Mouse (Mus musculus): ENCODE measurements around the gene Gm21860. TPM values are rescaled to one million over a fixed set of nuclear protein-coding genes. Genes with fewer than 3 reads are reported as not detected.
"Not testable (repeated sequence)": the region's sequence is repeated elsewhere in the genome, so short reads cannot be mapped to it uniquely, and the experiment has no call there.

Gm21860 gene
- polyA plus RNA-seq, 1 experiment: not detected

DNA sequence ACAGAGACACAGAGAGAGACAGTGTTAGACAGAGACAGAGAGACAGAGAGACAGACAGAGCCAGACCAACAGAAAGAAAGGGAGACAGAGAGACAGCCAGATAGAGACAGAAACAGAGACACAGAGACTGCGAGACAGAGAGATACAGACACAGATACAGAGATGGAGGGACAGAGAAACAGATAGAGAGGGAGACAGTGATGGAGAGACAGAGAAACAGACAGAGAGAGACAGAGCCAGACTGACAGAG is 16.3 kb downstream of the Gm21860 start:
- TF ChIP-seq CTCF (IDR thresholded peaks at IDR 0.05; ENCODE audit: borderline replicate concordance, insufficient read depth, low read length): no peak
- TF ChIP-seq POLR2A (IDR thresholded peaks at IDR 0.05; ENCODE audit: low read depth, low read length): no peak
- no peaks in the 10 kb centered on the region for H3K4me1 ChIP-seq (ENCODE audit: control insufficient read depth, insufficient read depth, low read length)
- no peak overlapping the region for H3K4me3 ChIP-seq (ENCODE audit: insufficient read depth, low read length)
- H3K27ac ChIP-seq (ENCODE audit: insufficient read depth, low read length): no peak overlapping the region

DNA sequence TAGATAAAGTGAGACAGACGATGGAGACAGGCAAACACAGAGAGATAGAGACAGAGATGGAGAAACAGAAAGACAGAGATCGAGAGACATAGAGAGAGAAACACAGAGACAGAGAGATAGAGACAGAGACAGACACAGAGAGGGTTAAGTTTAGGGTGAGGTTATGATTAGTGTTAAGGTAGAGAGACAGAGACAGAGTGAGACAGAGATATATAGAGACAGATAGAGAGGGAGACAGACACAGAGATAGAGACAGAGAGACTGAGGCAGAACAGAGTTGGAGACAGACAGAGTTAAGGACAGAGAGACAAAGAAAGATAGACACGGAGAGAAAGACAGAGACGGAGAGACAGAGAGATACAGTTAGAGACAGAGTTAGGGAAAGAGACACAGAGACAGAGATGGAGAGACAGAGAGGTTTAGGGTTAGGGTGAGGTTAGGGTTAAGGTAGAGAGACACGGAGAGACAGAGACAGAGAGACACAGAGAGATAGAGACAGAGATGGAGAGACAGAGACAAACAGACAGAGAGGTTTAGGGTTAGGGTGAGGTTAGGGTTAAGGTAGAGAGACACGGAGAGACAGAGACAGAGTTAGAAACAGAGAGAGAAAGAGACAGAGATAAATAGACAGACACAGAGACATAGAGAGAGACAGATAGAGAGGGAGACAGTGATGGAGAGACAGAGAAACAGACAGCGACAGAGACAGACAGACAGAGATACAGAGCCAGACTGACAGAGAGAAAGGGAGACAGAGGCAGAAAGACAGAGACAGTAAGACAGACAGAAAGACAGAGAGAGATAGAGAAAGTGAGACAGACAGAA is 16.8 kb downstream of the Gm21860 start:
- no peak overlapping the region for H3K27ac ChIP-seq (ENCODE audit: insufficient read depth, low read length)
- H3K4me3 ChIP-seq (ENCODE audit: insufficient read depth, low read length): no peak overlapping the region
- TF ChIP-seq CTCF (IDR thresholded peaks at IDR 0.05; ENCODE audit: borderline replicate concordance, insufficient read depth, low read length) (no peak), POLR2A (IDR thresholded peaks at IDR 0.05; ENCODE audit: low read depth, low read length) (no peak)
- no peaks in the 10 kb centered on the region for H3K4me1 ChIP-seq (ENCODE audit: control insufficient read depth, insufficient read depth, low read length)

DNA sequence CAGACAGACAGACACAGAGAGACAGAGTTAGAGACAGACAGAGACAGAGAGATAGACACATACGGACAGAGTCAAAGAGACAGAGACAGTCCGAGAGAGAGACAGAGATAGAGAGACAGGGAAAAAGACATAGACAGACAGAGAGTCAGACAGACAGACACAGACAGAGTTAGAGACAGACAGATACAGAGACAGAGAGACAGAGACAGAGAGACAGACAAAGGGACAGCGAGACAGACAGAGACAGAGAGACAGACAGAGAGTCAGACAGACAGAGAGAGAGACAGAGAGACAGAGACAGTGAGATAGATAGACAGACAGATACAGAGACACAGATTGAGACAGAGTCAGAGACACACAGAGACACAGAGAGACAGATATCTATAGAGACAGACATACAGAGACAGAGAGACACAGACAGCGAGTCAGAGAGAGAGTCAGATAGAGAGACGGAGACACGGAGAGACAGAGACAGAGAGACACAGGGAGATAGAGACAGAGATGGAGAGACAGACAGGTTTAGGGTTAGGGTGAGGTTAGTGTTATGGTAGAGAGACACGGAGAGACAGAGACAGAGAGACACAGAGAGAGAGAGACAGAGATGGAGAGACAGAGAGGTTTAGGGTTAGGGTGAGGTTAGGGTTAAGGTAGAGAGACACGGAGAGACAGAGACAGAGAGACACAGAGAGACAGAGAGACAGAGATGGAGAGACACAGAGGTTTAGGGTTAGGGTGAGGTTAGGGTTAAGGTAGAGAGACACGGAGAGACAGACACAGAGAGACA is 18.2 kb downstream of the Gm21860 start:
- H3K27ac ChIP-seq (ENCODE audit: insufficient read depth, low read length); H3K4me3 ChIP-seq (ENCODE audit: insufficient read depth, low read length); H3K4me1 ChIP-seq (ENCODE audit: control insufficient read depth, insufficient read depth, low read length): not testable (repeated sequence)

DNA sequence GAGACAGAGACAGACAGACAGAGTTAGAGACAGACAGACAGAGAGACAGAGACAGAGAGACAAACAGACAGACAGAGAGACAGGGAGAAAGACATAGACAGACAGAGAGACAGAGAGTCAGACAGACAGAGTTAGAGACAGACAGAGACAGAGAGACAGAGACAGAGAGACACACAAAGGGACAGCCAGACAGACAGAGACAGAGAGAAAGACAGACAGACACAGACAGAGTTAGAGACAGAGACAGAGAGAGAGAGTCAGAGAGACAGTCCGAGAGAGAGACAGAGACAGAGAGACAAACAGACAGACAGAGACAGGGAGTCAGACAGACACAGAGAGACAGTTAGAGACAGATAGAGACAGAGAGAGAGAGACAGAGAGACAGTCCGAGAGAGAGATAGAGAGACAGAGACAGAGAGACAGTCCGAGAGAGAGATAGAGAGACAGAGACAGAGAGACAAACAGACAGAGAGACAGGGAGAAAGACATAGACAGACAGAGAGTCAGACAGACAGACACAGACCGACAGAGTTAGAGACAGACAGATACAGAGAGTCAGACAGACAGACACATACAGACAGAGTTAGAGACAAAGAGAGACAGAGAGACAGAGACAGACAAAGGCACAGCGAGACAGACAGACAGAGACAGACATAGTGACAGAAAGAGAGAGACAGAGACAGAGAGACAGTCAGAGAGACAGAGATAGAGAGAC is 19.3 kb downstream of the Gm21860 start:
- H3K4me1 ChIP-seq (ENCODE audit: control insufficient read depth, insufficient read depth, low read length); H3K4me3 ChIP-seq (ENCODE audit: insufficient read depth, low read length); H3K27ac ChIP-seq (ENCODE audit: insufficient read depth, low read length): not testable (repeated sequence)

DNA sequence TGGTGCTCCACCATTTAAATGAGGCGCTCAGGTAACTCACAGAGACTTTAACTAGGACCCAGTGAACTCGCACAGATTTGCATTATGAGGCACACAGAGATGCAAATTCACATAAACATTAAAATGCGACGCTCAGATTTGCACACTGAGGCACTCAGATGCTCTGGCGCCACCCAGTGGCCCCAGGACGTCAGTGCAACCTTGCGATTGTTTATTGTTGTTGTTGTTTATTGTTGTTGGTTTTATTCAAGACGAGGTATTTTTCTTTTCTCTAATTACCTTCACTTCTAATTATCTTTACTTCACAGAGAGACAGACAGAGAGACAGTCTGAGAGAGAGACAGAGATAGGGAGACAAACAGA is 20.3 kb downstream of the Gm21860 start:
- not testable (repeated sequence) for H3K4me1 ChIP-seq (ENCODE audit: control insufficient read depth, insufficient read depth, low read length); H3K4me3 ChIP-seq (ENCODE audit: insufficient read depth, low read length); H3K27ac ChIP-seq (ENCODE audit: insufficient read depth, low read length)

DNA sequence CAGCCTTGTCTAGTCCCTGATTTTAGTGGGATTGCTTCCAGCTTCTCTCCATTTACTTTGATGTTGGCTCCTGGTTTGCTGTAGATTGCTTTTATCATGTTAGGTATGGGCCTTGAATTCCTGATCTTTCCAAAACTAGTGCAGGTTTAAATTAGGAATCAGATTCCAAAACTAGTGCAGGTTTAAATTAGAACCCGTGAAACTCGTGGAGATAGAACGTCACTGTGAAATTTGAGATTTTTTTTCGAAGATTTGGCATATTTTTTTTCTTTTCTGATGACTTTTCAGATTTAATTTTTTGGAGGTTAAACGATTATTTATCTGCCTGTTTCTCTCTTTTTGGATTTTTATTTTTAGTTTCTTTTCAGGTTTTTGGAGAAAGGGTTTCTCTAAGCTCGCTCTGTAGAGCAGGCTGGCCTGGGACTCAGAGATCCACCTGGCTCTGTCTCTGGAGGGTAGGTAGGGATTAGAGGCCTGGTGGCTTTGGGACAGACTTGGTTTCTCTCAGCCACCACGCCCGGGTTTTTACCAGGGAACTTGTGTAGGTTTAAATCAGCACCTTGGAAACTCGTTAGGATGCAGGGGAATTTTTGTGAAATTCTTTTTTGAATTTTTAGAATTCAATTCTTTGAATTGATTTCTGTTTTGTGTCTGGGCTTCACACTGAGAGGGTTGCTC is 20.8 kb downstream of the Gm21860 start:
- not testable (repeated sequence) for H3K4me3 ChIP-seq (ENCODE audit: insufficient read depth, low read length); H3K4me1 ChIP-seq (ENCODE audit: control insufficient read depth, insufficient read depth, low read length); H3K27ac ChIP-seq (ENCODE audit: insufficient read depth, low read length)

DNA sequence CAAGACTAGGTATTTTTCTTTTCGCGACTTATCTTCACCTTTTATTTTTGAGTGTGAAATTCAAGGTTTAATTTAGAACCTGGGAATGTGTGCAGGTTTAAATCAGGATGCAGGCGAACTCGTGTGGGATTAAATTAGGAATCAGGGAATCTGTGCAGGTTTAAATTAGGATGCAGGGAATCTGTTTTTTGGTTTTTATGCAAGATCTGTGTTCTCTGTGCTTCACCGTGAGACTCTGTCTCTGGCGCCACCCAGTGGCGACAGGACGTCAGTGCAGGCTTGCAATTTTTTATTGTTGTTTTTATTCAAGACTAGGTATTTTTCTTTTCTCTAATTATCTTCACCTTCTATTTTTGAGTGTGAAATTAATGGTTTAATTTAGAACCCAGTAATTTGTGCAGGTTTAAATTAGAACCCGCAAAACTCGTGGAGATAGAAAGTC is 22.5 kb downstream of the Gm21860 start:
- not testable (repeated sequence) for H3K27ac ChIP-seq (ENCODE audit: insufficient read depth, low read length); H3K4me1 ChIP-seq (ENCODE audit: control insufficient read depth, insufficient read depth, low read length)

DNA sequence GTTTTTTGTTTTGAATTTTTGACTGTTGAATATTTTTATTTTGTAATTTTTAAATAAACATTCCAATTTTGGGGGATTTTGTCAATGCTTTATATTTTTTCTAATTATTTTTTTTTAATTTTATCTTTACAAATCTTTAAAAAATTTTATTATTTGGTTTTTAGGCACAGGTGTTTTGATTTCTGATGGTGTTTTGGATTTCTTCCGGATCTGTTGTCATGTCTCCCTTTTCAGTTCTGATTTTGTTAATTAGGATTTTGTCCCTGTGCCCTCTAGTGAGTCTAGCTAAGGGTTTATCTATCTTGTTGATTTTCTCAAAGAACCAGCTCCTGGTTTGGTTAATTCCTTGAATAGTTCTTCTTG is 23.0 kb downstream of the Gm21860 start:
- H3K27ac ChIP-seq (ENCODE audit: insufficient read depth, low read length); H3K4me1 ChIP-seq (ENCODE audit: control insufficient read depth, insufficient read depth, low read length); H3K4me3 ChIP-seq (ENCODE audit: insufficient read depth, low read length): not testable (repeated sequence)

More for the DNA sequence above, 22.5 kb downstream of the Gm21860 start:
- H3K4me3 ChIP-seq (ENCODE audit: insufficient read depth, low read length): not testable (repeated sequence)

DNA sequence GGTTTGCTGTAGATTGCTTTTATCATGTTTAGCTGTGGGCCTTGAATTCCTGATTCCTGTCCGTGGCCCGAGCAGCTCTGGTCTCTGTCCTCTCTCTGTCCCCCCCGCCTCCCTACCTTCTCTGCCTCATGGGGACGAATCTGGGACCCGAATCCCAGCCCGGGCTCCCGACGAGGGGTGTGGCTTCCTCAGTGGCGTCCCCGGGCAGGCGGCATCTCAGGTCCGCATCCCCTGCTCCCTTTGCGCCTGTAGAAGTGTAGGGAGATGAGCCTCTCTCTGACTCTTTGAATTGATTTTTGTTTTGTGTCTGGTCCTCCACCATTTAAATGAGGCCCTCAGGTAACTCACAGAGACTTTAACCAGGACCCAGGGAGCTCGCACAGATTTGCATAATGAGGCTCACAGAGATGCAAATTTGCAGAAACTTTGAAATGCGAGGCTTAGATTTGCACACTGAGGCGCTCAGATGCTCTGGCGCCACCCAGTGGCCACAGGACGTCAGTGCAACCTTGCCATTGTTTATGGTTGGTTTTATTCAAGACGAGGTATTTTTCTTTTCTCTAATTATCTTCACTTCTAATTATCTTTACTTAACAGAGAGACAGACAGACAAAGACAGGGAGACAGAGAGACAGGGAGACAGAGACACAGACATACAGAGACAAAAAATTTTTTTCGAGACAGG is 23.6 kb downstream of the Gm21860 start:
- H3K4me1 ChIP-seq (ENCODE audit: control insufficient read depth, insufficient read depth, low read length); H3K4me3 ChIP-seq (ENCODE audit: insufficient read depth, low read length); H3K27ac ChIP-seq (ENCODE audit: insufficient read depth, low read length): not testable (repeated sequence)

DNA sequence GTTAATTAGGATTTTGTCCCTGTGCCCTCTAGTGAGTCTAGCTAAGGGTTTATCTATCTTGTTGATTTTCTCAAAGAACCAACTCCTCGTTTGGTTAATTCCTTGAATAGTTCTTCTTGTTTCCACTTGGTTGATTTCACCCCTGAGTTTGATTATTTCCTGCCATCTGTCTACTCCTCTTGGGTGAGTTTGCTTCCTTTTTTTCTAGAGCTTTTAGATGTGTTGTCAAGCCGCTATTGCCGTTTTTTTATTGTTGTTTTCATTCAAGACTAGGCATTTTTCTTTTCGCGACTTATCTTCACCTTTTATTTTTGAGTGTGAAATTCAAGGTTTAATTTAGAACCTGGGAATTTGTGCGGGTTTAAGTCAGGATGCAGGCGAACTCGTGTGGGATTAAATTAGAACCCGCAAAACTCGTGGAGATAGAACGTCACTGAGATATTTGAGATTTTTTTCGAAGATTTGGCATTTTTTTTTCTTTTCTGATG is 24.8 kb downstream of the Gm21860 start:
- H3K4me3 ChIP-seq (ENCODE audit: insufficient read depth, low read length); H3K27ac ChIP-seq (ENCODE audit: insufficient read depth, low read length); H3K4me1 ChIP-seq (ENCODE audit: control insufficient read depth, insufficient read depth, low read length): not testable (repeated sequence)

DNA sequence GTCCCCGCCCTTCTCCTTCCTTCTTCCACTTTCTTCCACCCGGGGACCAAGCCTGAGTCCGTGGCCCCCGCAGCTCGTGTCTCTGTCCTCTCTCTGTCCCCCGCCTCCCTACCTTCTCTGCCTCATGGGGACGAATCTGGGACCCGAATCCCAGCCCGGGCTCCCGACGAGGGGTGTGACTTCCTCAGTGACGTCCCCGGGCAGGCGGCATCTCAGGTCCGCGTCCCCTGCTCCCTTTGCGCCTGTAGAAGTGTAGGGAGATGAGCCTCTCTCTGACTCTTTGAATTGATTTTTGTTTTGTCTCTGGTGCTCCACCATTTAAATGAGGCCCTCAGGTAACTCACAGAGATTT is 25.7 kb downstream of the Gm21860 start:
- H3K4me1 ChIP-seq (ENCODE audit: control insufficient read depth, insufficient read depth, low read length); H3K27ac ChIP-seq (ENCODE audit: insufficient read depth, low read length); H3K4me3 ChIP-seq (ENCODE audit: insufficient read depth, low read length): not testable (repeated sequence)

DNA sequence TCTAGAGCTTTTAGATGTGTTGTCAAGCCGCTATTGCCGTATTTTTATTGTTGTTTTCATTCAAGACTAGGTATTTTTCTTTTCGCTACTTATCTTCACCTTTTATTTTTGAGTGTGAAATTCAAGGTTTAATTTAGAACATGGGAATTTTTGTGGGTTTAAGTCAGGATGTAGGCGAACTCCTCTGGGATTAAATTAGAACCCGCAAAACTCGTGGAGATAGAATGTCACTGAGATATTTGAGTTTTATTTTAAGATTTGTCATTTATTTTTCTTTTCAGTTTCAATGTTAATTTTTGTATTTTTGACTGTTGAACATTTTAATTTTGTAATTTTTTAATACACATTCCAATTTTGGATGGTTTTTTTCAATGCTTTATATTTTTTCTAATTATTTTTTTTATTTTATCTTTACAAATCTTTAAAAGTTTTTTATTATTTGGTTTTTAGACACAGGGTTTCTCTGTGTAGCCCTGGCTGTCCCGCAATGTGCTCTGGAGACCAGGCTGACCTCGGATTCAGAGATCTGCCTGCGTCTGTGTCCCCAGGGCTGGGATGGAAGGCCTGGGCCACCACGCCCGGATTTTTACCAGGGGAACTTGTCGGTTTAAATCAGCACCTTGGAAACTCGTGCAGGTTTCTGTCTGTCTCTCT is 26.2 kb downstream of the Gm21860 start:
- not testable (repeated sequence) for H3K4me1 ChIP-seq (ENCODE audit: control insufficient read depth, insufficient read depth, low read length); H3K27ac ChIP-seq (ENCODE audit: insufficient read depth, low read length); H3K4me3 ChIP-seq (ENCODE audit: insufficient read depth, low read length)

DNA sequence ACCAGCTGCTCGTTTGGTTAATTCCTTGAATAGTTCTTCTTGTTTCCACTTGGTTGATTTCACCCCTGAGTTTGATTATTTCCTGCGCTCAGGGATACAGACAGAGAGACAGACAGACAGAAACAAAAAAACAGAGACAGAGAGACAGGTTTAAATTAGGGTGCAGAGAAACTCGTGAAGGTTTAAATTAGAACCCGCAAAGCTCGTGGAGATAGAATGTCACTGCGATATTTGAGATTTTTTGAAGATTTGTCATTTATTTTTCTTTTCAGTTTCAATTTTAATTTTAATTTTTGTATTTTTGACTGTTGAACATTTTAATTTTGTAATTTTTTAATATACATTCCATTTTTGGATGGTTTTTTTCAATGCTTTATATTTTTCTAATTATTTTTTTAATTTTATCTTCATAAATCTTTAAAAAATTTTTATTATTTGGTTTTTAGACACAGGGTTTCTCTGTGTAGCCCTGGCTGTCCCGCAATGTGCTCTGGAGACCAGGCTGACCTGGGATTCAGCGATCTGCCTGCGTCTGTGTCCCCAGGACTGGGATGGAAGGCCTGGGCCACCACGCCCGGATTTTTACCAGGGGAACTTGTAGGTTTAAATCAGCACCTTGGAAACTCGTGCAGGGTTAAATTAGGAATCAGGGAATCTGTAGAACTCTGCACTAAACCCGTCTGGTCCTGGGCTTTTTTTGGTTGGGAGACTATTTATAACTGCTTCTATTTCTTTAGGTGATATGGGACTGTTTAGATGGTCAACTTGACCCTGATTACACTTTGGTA is 27.3 kb downstream of the Gm21860 start:
- not testable (repeated sequence) for H3K4me1 ChIP-seq (ENCODE audit: control insufficient read depth, insufficient read depth, low read length); H3K27ac ChIP-seq (ENCODE audit: insufficient read depth, low read length); H3K4me3 ChIP-seq (ENCODE audit: insufficient read depth, low read length)

All from embryonic fibroblast, embryonic 13.5 days (primary cell).